Mouse (Mus musculus) bone marrow, adult 2 months (tissue): Measurements from ENCODE around the gene Sec16a.

ENCODE experiments used
- CTCF ChIP-seq: fragments of 200-500 bp; IDR thresholded peaks from 2 replicates; pipeline ENCODE4 v1.5.1; 2011; ENCODE audit warnings: low read length, control low read depth; ENCODE audit not compliant: control insufficient read depth, insufficient read depth
- POLR2A ChIP-seq: fragments of 200-500 bp; IDR thresholded peaks from 2 replicates; pipeline ENCODE4 v1.6.1; 2011; ENCODE audit warnings: low read depth, mild to moderate bottlenecking, control low read depth, low read length, borderline replicate concordance; ENCODE audit not compliant: control insufficient read depth

- TF ChIP-seq CTCF (no peak), POLR2A (no peak)
Measured at GRCm38 (mm10) chr2:26488535-26489135, 43.6 kb upstream of the Sec16a start.
